Mouse (Mus musculus) bone marrow macrophage, adult 2 months (primary cell): ENCODE measurements at regions not wholly inside any gene's neighbourhood (a gene's known extent, or its start where the extent isn't known, plus 50 kb on each side); places are given as distances from the start of the nearest gene placed in this dataset.

Source experiments
- H3K27ac ChIP-seq: 2 replicates; pipeline ENCODE4 v1.5.1; 2012; ENCODE audit warnings: low read depth, low read length; ENCODE audit not compliant: insufficient read depth
- H3K4me1 ChIP-seq: 2 replicates; pipeline ENCODE4 v1.6.1; 2012; ENCODE audit warnings: low read length; ENCODE audit not compliant: control insufficient read depth, insufficient read depth
- H3K4me3 ChIP-seq: 2 replicates; pipeline ENCODE4 v1.5.1; 2012; ENCODE audit warnings: mild to moderate bottlenecking, low read length, moderate library complexity; ENCODE audit not compliant: insufficient read depth
- CTCF ChIP-seq: IDR thresholded peaks from 2 replicates; pipeline ENCODE4 v1.5.1; 2012; ENCODE audit warnings: low read depth, mild to moderate bottlenecking, low read length, moderate library complexity
- POLR2A ChIP-seq: IDR thresholded peaks from 2 replicates; pipeline ENCODE4 v1.6.1; 2012; ENCODE audit warnings: mild to moderate bottlenecking, low read depth, low read length, borderline replicate concordance

GRCm38 (mm10) chr16:21357433-21357832, 65.5 kb upstream of the Vps8 start:
- Histone ChIP-seq H3K4me3 (no peak overlapping the region), H3K27ac (no peak overlapping the region), H3K4me1 (peaks cover 13% of the 10 kb centered on the region)
- TF ChIP-seq CTCF (no peak), POLR2A (no peak)

- TF ChIP-seq POLR2A (no peak), CTCF (no peak)
- H3K4me3 ChIP-seq, result no peak overlapping the region
- H3K4me1 ChIP-seq, result peaks cover 13% of the 10 kb centered on the region
- H3K27ac ChIP-seq, result no peak overlapping the region
Measured at GRCm38 (mm10) chr16:21358313-21358920, 64.5 kb upstream of the Vps8 start.

- Histone ChIP-seq H3K4me3 (no peak overlapping the region), H3K27ac (no peak overlapping the region), H3K4me1 (peaks cover 13% of the 10 kb centered on the region)
- TF ChIP-seq CTCF, result no peak
Measured at GRCm38 (mm10) chr16:21359459-21359858, 63.5 kb upstream of the Vps8 start.

- Histone ChIP-seq H3K4me3 (no peak overlapping the region), H3K27ac (no peak overlapping the region), H3K4me1 (peaks cover 8% of the 10 kb centered on the region)
- TF ChIP-seq POLR2A, result no peak
Measured at GRCm38 (mm10) chr16:21361406-21361805, 61.5 kb upstream of the Vps8 start.

- Histone ChIP-seq H3K4me3 (no peak overlapping the region), H3K27ac (no peak overlapping the region), H3K4me1 (peaks cover 8% of the 10 kb centered on the region)
- TF ChIP-seq CTCF, result no peak
- no peak for TF ChIP-seq POLR2A
Measured at GRCm38 (mm10) chr16:21362663-21363367, 60.1 kb upstream of the Vps8 start.

- Histone ChIP-seq H3K27ac (no peak overlapping the region), H3K4me1 (no peaks in the 10 kb centered on the region), H3K4me3 (no peak overlapping the region)
- no peak for TF ChIP-seq CTCF
- TF ChIP-seq POLR2A, result no peak
Measured at GRCm38 (mm10) chr16:21364885-21365284, 58.0 kb upstream of the Vps8 start.

- H3K27ac ChIP-seq, result no peak overlapping the region
- H3K4me3 ChIP-seq, result no peak overlapping the region
- TF ChIP-seq CTCF (no peak), POLR2A (no peak)
- H3K4me1 ChIP-seq, result no peaks in the 10 kb centered on the region
Measured at GRCm38 (mm10) chr16:21367449-21367848, 55.5 kb upstream of the Vps8 start.

- Histone ChIP-seq H3K4me1 (no peaks in the 10 kb centered on the region), H3K27ac (no peak overlapping the region), H3K4me3 (no peak overlapping the region)
- TF ChIP-seq CTCF, result no peak
- TF ChIP-seq POLR2A, result no peak
Measured at GRCm38 (mm10) chr16:21368821-21369220, 54.1 kb upstream of the Vps8 start.

- no peak for TF ChIP-seq CTCF
- TF ChIP-seq POLR2A, result no peak
- H3K27ac ChIP-seq, result no peak overlapping the region
- no peak overlapping the region for H3K4me3 ChIP-seq
- H3K4me1 ChIP-seq, result peaks cover 2% of the 10 kb centered on the region; the same call in 1 of the 2 replicates
Measured at GRCm38 (mm10) chr16:21369569-21370512, 53.1 kb upstream of the Vps8 start.
